Mouse (Mus musculus) thymus, postnatal 36 days (tissue): ENCODE data around the gene A630073D07Rik.
"Not testable (repeated sequence)": the region's sequence is repeated elsewhere in the genome, so short reads cannot be mapped to it uniquely, and the experiment has no call there.

Experiments used
- DNase-seq, 2 experiments: peaks; one replicate each; pipeline ENCODE4 v3.0.0; 2022; ENCODE audit warnings: mixed read lengths in 2 of 2

Gene A630073D07Rik

DNA sequence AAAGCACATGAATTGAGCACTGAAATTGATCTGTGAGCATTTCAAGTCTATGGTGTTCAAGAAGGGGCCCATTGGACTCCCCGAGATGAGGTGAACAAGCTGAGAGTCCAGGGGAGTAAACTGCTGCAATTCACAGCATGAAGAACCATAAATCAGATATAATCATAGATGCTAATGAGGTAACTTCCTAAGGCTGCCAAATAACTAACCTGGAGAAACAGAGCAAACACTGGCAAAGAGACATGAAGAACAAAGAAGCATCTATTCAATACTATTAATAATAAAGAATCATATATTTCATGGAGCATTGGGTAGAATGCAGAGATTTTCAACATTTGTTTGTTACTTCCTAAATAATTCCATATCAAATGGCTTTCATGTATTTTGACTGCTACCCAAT, at the start of gene A630073D07Rik:
Gene A630073D07Rik (minus strand): TSS at position 101 of the 400 bp plus-strand sequence.
- DNase-seq, result no peak

DNA sequence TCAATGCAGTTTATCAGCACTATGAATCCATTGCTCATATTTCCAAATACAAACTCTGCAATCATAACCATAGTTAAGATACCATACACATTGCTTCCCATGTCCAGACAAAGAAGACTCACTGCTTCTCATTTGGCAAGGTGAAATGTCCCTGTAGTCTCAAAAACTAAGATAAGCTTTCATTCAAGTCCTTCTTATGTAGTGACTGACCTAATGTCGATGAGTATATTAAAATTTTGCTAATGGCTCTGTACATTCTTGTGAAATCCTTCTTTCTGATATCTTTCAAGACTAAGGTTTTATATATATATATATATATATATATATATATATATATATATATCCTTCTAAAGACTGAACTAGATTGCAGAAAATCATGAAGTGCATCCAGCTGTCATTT, 49.6 kb upstream of the A630073D07Rik start, which contains the start of gene Tas2r121:
Gene Tas2r121 (minus strand): TSS at position 101 of the 400 bp plus-strand sequence.
- DNase-seq, result no peak

DNA sequence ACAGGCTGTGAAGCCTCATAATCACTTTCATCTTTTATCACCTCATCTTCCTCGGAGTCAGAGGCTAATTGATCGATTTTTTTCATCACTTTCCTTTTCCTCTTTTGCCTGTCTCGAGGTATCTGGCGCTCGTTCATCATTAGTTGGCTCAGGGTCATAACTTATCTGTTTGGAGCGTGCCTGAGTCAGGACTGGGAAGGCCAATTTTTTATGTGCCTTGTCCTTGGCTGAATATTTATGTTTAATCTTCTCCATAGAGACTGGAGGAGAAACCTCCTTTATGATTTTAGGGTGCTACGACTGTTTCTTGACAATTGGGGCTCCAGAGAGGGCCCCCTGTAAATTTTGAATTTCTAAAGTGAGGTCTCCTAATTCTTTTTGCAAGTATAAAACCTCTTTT, 40.3 kb upstream of the A630073D07Rik start:
- DNase-seq, result not testable (repeated sequence)

DNA sequence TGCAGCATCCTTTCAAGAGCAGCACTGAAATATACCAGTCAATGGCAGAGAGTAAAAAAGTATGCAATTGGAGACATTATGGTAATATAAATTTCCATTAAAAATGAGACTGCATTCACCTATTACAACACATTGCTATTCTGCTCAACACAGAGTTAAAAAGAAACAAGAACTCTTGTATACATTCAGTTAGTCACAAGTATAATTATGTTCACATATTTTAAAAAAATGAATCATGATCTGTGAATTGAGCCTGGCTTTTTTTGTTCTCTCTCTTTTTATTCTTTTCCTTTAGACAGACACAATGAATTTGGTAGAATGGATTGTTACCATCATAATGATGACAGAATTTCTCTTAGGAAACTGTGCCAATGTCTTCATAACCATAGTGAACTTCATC, 5.3 kb upstream of the A630073D07Rik start, which contains the start of gene Tas2r120:
Gene Tas2r120 (plus strand): TSS at position 301 of the 400 bp plus-strand sequence.
- no peak for DNase-seq

- no peak for DNase-seq
Observed at GRCm38 (mm10) chr6:132649399-132649798, 1.9 kb downstream of the A630073D07Rik start.

- not testable (repeated sequence) for DNase-seq
Observed at GRCm38 (mm10) chr6:132595613-132596012, 55.7 kb downstream of the A630073D07Rik start, which contains the start of gene Prp2. Gene Prp2 (plus strand): TSS chr6:132595913.
